Mouse (Mus musculus) lung, postnatal 4 days (tissue): ENCODE results near the gene Scn2b.

Experiments
- DNase-seq, 2 experiments: peaks; one replicate each; pipeline ENCODE4 v3.0.0; 2021

The Scn2b gene

GRCm38 (mm10) chr9:45179282-45179681, 61.7 kb downstream of the Scn2b start:
- no peak for DNase-seq
